Mouse (Mus musculus) neural tube, embryonic 12.5 days (tissue): ENCODE results near the gene Mslnl. TPM values are rescaled to one million over a fixed set of nuclear protein-coding genes. Genes with fewer than 3 reads are reported as not detected.
"Not testable (repeated sequence)": the region's sequence is repeated elsewhere in the genome, so short reads cannot be mapped to it uniquely, and the experiment has no call there.

Experiments used
- ATAC-seq: fragments of 200-750 bp; cut with Nextera tagmentation; 2 replicates; pipeline ENCODE4 v1.8.0; 2017; ENCODE audit warnings: low read depth, mild to moderate bottlenecking, moderate TSS enrichment, moderate library complexity; ENCODE audit not compliant: low FRiP score
- H3K27ac ChIP-seq: fragments of 300-500 bp; sonication (generic); 2 replicates; pipeline ENCODE4 v1.5.1; 2016
- H3K27me3 ChIP-seq: fragments of 300-500 bp; sonication (generic); replicated peaks from 2 replicates; pipeline ENCODE4 v1.6.1; 2016; ENCODE audit warnings: mild to moderate bottlenecking
- H3K36me3 ChIP-seq: fragments of 300-500 bp; sonication (generic); 2 replicates; pipeline ENCODE4 v1.6.1; 2016; ENCODE audit warnings: mild to moderate bottlenecking
- H3K4me1 ChIP-seq: fragments of 300-500 bp; sonication (generic); 2 replicates; pipeline ENCODE4 v1.6.1; 2016
- H3K4me2 ChIP-seq: fragments of 300-500 bp; sonication (generic); replicated peaks from 2 replicates; pipeline ENCODE4 v1.6.1; 2016; ENCODE audit warnings: mild to moderate bottlenecking
- H3K4me3 ChIP-seq: fragments of 300-500 bp; sonication (generic); 2 replicates; pipeline ENCODE4 v1.5.1; 2016
- H3K9ac ChIP-seq: fragments of 300-500 bp; sonication (generic); 2 replicates; pipeline ENCODE4 v1.6.1; 2016; ENCODE audit warnings: mild to moderate bottlenecking
- H3K9me3 ChIP-seq: fragments of 300-500 bp; sonication (generic); 2 replicates; pipeline ENCODE4 v1.6.1; 2016; ENCODE audit warnings: mild to moderate bottlenecking
- WGBS: fragments of 180-500 bp; shearing (Covaris S2); methylation state at CpG from one replicate; pipeline ENCODE4 v1.1.7; 2016; 5-methylcytosine and 5-hydroxymethylcytosine counted together
- polyA plus RNA-seq: library from polyadenylated mRNA; unstranded; fragments of >200 nt; fragmentation: Nextera tagmentation; extraction: Ambion mirVana; gene quantifications from 2 replicates; pipeline ENCODE4 v1.2.1, GENCODE M21; 2016

Gene Mslnl
- polyA plus RNA-seq, 1 experiment from 2014 or later: not detected

- Histone ChIP-seq H3K4me2 (no peak overlapping the region), H3K4me1 (peaks cover 14% of the 10 kb centered on the region), H3K27ac (no peak overlapping the region), H3K9me3 (no peaks in the 10 kb centered on the region), H3K4me3 (no peak overlapping the region), H3K36me3 (peaks cover 42% of the 10 kb centered on the region), H3K9ac (no peak overlapping the region), H3K27me3 (peaks cover 26% of the 10 kb centered on the region)
- WGBS: 98% methylated on average over 5 of the region's 5 CpGs
- no peak for ATAC-seq
These were observed 14.4 kb upstream of the Mslnl start for GRCm38 (mm10) chr17:25721476-25721875.

GRCm38 (mm10) chr17:25723470-25723869 is 12.4 kb upstream of the Mslnl start:
- Histone ChIP-seq H3K36me3 (peaks cover 42% of the 10 kb centered on the region), H3K4me3 (no peak overlapping the region), H3K9me3 (no peaks in the 10 kb centered on the region), H3K9ac (0 out of 2 replicates have a peak overlapping the region, but pooled peaks have one; percentile 8), H3K27ac (no peak overlapping the region), H3K4me2 (no peak overlapping the region), H3K4me1 (peaks cover 18% of the 10 kb centered on the region), H3K27me3 (peaks cover 6% of the 10 kb centered on the region; the same call in 1 of the 2 replicates)
- whole genome bisulfite sequencing: 92% methylated on average over 19 of the region's 19 CpGs
- no peak for ATAC-seq

GRCm38 (mm10) chr17:25723919-25724318 is 11.9 kb upstream of the Mslnl start:
- WGBS: 72% methylated on average over 7 of the region's 7 CpGs
- Histone ChIP-seq H3K9me3 (no peaks in the 10 kb centered on the region), H3K27ac (no peak overlapping the region), H3K9ac (no peak overlapping the region), H3K4me3 (no peak overlapping the region), H3K27me3 (peaks cover 3% of the 10 kb centered on the region; the same call in 1 of the 2 replicates), H3K36me3 (peaks cover 42% of the 10 kb centered on the region), H3K4me2 (no peak overlapping the region), H3K4me1 (peaks cover 22% of the 10 kb centered on the region)
- no peak for ATAC-seq

- no peak overlapping the region for H3K27ac ChIP-seq
- H3K4me1 ChIP-seq: peaks cover 23% of the 10 kb centered on the region
- peaks cover 38% of the 10 kb centered on the region for H3K36me3 ChIP-seq
- H3K9me3 ChIP-seq: no peaks in the 10 kb centered on the region
- no peak overlapping the region for H3K9ac ChIP-seq
- no peak overlapping the region for H3K4me3 ChIP-seq
- H3K27me3 ChIP-seq: no peaks in the 10 kb centered on the region
- WGBS: 79% methylated on average over 6 of the region's 6 CpGs
- no peak for ATAC-seq
- no peak overlapping the region for H3K4me2 ChIP-seq
These were observed 10.6 kb upstream of the Mslnl start for GRCm38 (mm10) chr17:25725264-25725663.

- Histone ChIP-seq H3K4me1 (peaks cover 26% of the 10 kb centered on the region), H3K36me3 (peaks cover 33% of the 10 kb centered on the region), H3K4me3 (peak within 1 kb of the TSS; percentile 63), H3K27me3 (no peaks in the 10 kb centered on the region), H3K27ac (no peak within 1 kb of the TSS), H3K9ac (peak within 1 kb of the TSS; percentile 77), H3K4me2 (peak within 1 kb of the TSS; percentile 93), H3K9me3 (no peaks in the 10 kb centered on the region)
- WGBS: under 1% methylated on average over 37 of the region's 37 CpGs
- peak; percentile 97 for ATAC-seq
These were observed 8.4 kb upstream of the Mslnl start, which contains the start of the genes Chtf18 and Rpusd1 for GRCm38 (mm10) chr17:25727265-25728008. TSS of gene Chtf18 (minus strand) at chr17:25727419. TSS of gene Rpusd1 (plus strand) at chr17:25727670.

- Histone ChIP-seq H3K27me3 (no peaks in the 10 kb centered on the region), H3K36me3 (peaks cover 28% of the 10 kb centered on the region), H3K27ac (no peak overlapping the region), H3K9me3 (no peaks in the 10 kb centered on the region), H3K9ac (peak overlapping the region; percentile 77), H3K4me3 (peak overlapping the region; percentile 63), H3K4me2 (peak overlapping the region; percentile 93), H3K4me1 (peaks cover 26% of the 10 kb centered on the region)
- 23% methylated on average over 4 of the region's 4 CpGs for WGBS
- peak; percentile 19 for ATAC-seq
These were observed 7.9 kb upstream of the Mslnl start for GRCm38 (mm10) chr17:25728009-25728270.

GRCm38 (mm10) chr17:25732082-25732481 is 3.8 kb upstream of the Mslnl start:
- no peak for ATAC-seq
- 22% methylated on average over 2 of the region's 2 CpGs for WGBS
- H3K4me1 ChIP-seq: peaks cover 16% of the 10 kb centered on the region

GRCm38 (mm10) chr17:25735246-25735645 is 596 bp upstream of the Mslnl start:
- Histone ChIP-seq H3K4me1 (peaks cover 3% of the 10 kb centered on the region; the same call in 1 of the 2 replicates), H3K4me3 (no peak overlapping the region), H3K4me2 (no peak overlapping the region), H3K27me3 (no peaks in the 10 kb centered on the region), H3K27ac (no peak overlapping the region), H3K9me3 (no peaks in the 10 kb centered on the region), H3K9ac (no peak overlapping the region), H3K36me3 (peaks cover 11% of the 10 kb centered on the region)
- no peak for ATAC-seq
- WGBS: 88% methylated on average over 5 of the region's 5 CpGs

More at GRCm38 (mm10) chr17:25732082-25732481, 3.8 kb upstream of the Mslnl start:
- no peak overlapping the region for H3K27ac ChIP-seq
- H3K4me3 ChIP-seq: no peak overlapping the region
- no peaks in the 10 kb centered on the region for H3K27me3 ChIP-seq
- H3K36me3 ChIP-seq: peaks cover 14% of the 10 kb centered on the region
- no peaks in the 10 kb centered on the region for H3K9me3 ChIP-seq
- no peak overlapping the region for H3K9ac ChIP-seq
- no peak overlapping the region for H3K4me2 ChIP-seq

GRCm38 (mm10) chr17:25738861-25739260 is 3.0 kb downstream of the Mslnl start:
- WGBS: 79% methylated on average over 7 of the region's 7 CpGs

GRCm38 (mm10) chr17:25741471-25741870 is 5.6 kb downstream of the Mslnl start:
- ATAC-seq, H3K9ac ChIP-seq, H3K27me3 ChIP-seq, H3K4me3 ChIP-seq, H3K4me1 ChIP-seq, H3K4me2 ChIP-seq, H3K27ac ChIP-seq, H3K36me3 ChIP-seq, H3K9me3 ChIP-seq: not testable (repeated sequence)
- 78% methylated on average over 12 of the region's 12 CpGs for WGBS

More at GRCm38 (mm10) chr17:25738861-25739260, 3.0 kb downstream of the Mslnl start:
- no peaks in the 10 kb centered on the region for H3K9me3 ChIP-seq
- H3K4me3 ChIP-seq: no peak overlapping the region
- no peak overlapping the region for H3K9ac ChIP-seq
- H3K27me3 ChIP-seq: 0 out of 2 replicates have a peak, but pooled peaks cover 3% of the 10 kb centered on the region
- ATAC-seq: no peak
- H3K36me3 ChIP-seq: no peaks in the 10 kb centered on the region
- H3K4me1 ChIP-seq: no peaks in the 10 kb centered on the region
- H3K4me2 ChIP-seq: no peak overlapping the region
- no peak overlapping the region for H3K27ac ChIP-seq

GRCm38 (mm10) chr17:25743831-25744230 is 8.0 kb downstream of the Mslnl start:
- Histone ChIP-seq H3K9me3 (no peaks in the 10 kb centered on the region), H3K9ac (no peak overlapping the region), H3K36me3 (no peaks in the 10 kb centered on the region), H3K27ac (no peak overlapping the region), H3K4me3 (no peak overlapping the region), H3K4me1 (no peaks in the 10 kb centered on the region), H3K4me2 (no peak overlapping the region), H3K27me3 (0 out of 2 replicates have a peak, but pooled peaks cover 3% of the 10 kb centered on the region)
- no peak for ATAC-seq
- 90% methylated on average over 9 of the region's 9 CpGs for WGBS

- Histone ChIP-seq H3K27me3 (0 out of 2 replicates have a peak, but pooled peaks cover 3% of the 10 kb centered on the region), H3K4me2 (no peak overlapping the region), H3K4me3 (no peak overlapping the region), H3K9me3 (no peaks in the 10 kb centered on the region), H3K27ac (no peak overlapping the region), H3K9ac (no peak overlapping the region), H3K4me1 (no peaks in the 10 kb centered on the region), H3K36me3 (no peaks in the 10 kb centered on the region)
- ATAC-seq: no peak
- WGBS: 81% methylated on average over 10 of the region's 10 CpGs
These were observed 8.5 kb downstream of the Mslnl start for GRCm38 (mm10) chr17:25744311-25744710.

GRCm38 (mm10) chr17:25748238-25748637 is 12.4 kb downstream of the Mslnl start:
- Histone ChIP-seq H3K9ac (no peak overlapping the region), H3K4me3 (no peak overlapping the region), H3K4me1 (0 out of 2 replicates have a peak, but pooled peaks cover 5% of the 10 kb centered on the region), H3K27me3 (no peaks in the 10 kb centered on the region), H3K9me3 (no peaks in the 10 kb centered on the region), H3K27ac (no peak overlapping the region), H3K4me2 (no peak overlapping the region), H3K36me3 (no peaks in the 10 kb centered on the region)
- WGBS: 93% methylated on average over 4 of the region's 4 CpGs
- ATAC-seq: no peak
